Mouse (Mus musculus) cerebellum, postnatal 25 days (tissue): ENCODE data around the gene Acvr1b.

Experiments
- DNase-seq, 2 experiments: peaks; one replicate each; pipeline ENCODE4 v3.0.0; 2021; ENCODE audit warnings: mixed read lengths in 2 of 2

Gene Acvr1b

GRCm38 (mm10) chr15:101200777-101201295 lies 27.0 kb downstream of the Acvr1b start:
- peak; percentile 50 to 51 for DNase-seq

- peak; percentile 76 to 85 for DNase-seq
Measured at GRCm38 (mm10) chr15:101201414-101201813, 27.5 kb downstream of the Acvr1b start.

GRCm38 (mm10) chr15:101203673-101204072 lies 29.8 kb downstream of the Acvr1b start:
- no peak for DNase-seq

GRCm38 (mm10) chr15:101204781-101205180 lies 30.9 kb downstream of the Acvr1b start:
- no peak for DNase-seq

- peak; percentile 65 to 81 for DNase-seq
Measured at GRCm38 (mm10) chr15:101210228-101210627, 36.4 kb downstream of the Acvr1b start.

- peak; percentile 33 to 43 for DNase-seq
Measured at GRCm38 (mm10) chr15:101210998-101211613, 37.2 kb downstream of the Acvr1b start.

GRCm38 (mm10) chr15:101212435-101212834 lies 38.6 kb downstream of the Acvr1b start:
- DNase-seq = peak; percentile 24 to 53

GRCm38 (mm10) chr15:101215136-101215535 lies 41.3 kb downstream of the Acvr1b start:
- no peak for DNase-seq

- DNase-seq = no peak
Measured at GRCm38 (mm10) chr15:101216036-101216435, 42.2 kb downstream of the Acvr1b start.

GRCm38 (mm10) chr15:101220905-101221297 lies 47.0 kb downstream of the Acvr1b start:
- no peak for DNase-seq

GRCm38 (mm10) chr15:101221298-101222104 lies 47.6 kb downstream of the Acvr1b start:
- peak; percentile 91 to 95 for DNase-seq

- DNase-seq = no peak
Measured at GRCm38 (mm10) chr15:101222897-101223482, 49.1 kb downstream of the Acvr1b start.

- DNase-seq = no peak
Measured at GRCm38 (mm10) chr15:101223596-101223995, 49.7 kb downstream of the Acvr1b start.

- DNase-seq = peak; percentile 86 to 90
Measured at GRCm38 (mm10) chr15:101224006-101224906, 50.4 kb downstream of the Acvr1b start, which contains the start of gene Grasp. TSS of gene Grasp (plus strand) at chr15:101224188.

GRCm38 (mm10) chr15:101224977-101225376 lies 51.1 kb downstream of the Acvr1b start:
- no peak for DNase-seq

- no peak for DNase-seq
Measured at GRCm38 (mm10) chr15:101227971-101228370, 54.1 kb downstream of the Acvr1b start.

- no peak for DNase-seq
Measured at GRCm38 (mm10) chr15:101228866-101229590, 55.2 kb downstream of the Acvr1b start.

GRCm38 (mm10) chr15:101230503-101230902 lies 56.6 kb downstream of the Acvr1b start:
- no peak for DNase-seq

GRCm38 (mm10) chr15:101230995-101231647 lies 57.3 kb downstream of the Acvr1b start:
- peak in 1 of 2 experiments; percentile 55 for DNase-seq

- no peak for DNase-seq
Measured at GRCm38 (mm10) chr15:101231648-101232180, 57.8 kb downstream of the Acvr1b start.

GRCm38 (mm10) chr15:101232607-101233006 lies 58.7 kb downstream of the Acvr1b start:
- DNase-seq = no peak
